Mouse (Mus musculus) thymus, adult 2 months (tissue): ENCODE results near the gene Casq2. TPM values are rescaled to one million over a fixed set of nuclear protein-coding genes. Genes with fewer than 3 reads are reported as not detected.

Experiments
- DNase-seq: peaks from one replicate; pipeline ENCODE4 v3.0.0; 2021
- H3K27ac ChIP-seq: fragments of 200-500 bp; 2 replicates; pipeline ENCODE4 v1.5.1; 2012; ENCODE audit warnings: low read length, control low read depth; ENCODE audit not compliant: control insufficient read depth, insufficient read depth
- H3K27me3 ChIP-seq: fragments of 200-500 bp; 2 replicates; pipeline ENCODE4 v1.6.1; 2012; ENCODE audit warnings: mild to moderate bottlenecking, low read length, moderate library complexity, mixed read lengths; ENCODE audit not compliant: control insufficient read depth, insufficient read depth
- H3K36me3 ChIP-seq: fragments of 200-500 bp; 2 replicates; pipeline ENCODE4 v1.6.1; 2012; ENCODE audit warnings: mild to moderate bottlenecking, low read length, moderate library complexity; ENCODE audit not compliant: control insufficient read depth, insufficient read depth
- H3K4me1 ChIP-seq: fragments of 200-500 bp; replicated peaks from 2 replicates; pipeline ENCODE4 v1.6.1; 2012; ENCODE audit warnings: low read length; ENCODE audit not compliant: control insufficient read depth, insufficient read depth
- H3K4me3 ChIP-seq: fragments of 200-500 bp; 2 replicates; pipeline ENCODE4 v1.5.1; 2012; ENCODE audit warnings: mild to moderate bottlenecking, low read length, control low read depth, moderate library complexity; ENCODE audit not compliant: control insufficient read depth, insufficient read depth
- CTCF ChIP-seq: fragments of 200-500 bp; IDR thresholded peaks from 2 replicates; pipeline ENCODE4 v1.5.1; 2012; ENCODE audit warnings: mild to moderate bottlenecking, control low read depth, low read length, moderate library complexity, borderline replicate concordance; ENCODE audit not compliant: control insufficient read depth, poor library complexity, insufficient read depth; ENCODE audit errors: extremely low read depth
- POLR2A ChIP-seq: fragments of 200-500 bp; IDR thresholded peaks from 2 replicates; pipeline ENCODE4 v1.6.1; 2012; ENCODE audit warnings: mild to moderate bottlenecking, low read length, control low read depth, moderate library complexity; ENCODE audit not compliant: control insufficient read depth, poor library complexity, insufficient read depth; ENCODE audit errors: extremely low read depth
- WGBS: fragments of 180-500 bp; shearing (Covaris S2); methylation state at CpG from one replicate; pipeline ENCODE4 v1.1.7; 2018; 5-methylcytosine and 5-hydroxymethylcytosine counted together
- polyA plus RNA-seq: library from polyadenylated mRNA; depleted of rRNA; stranded (reverse); fragments of >200 nt; gene quantifications from 2 replicates; pipeline ENCODE4 v1.2.3, GENCODE M21; 2012

Gene Casq2
- polyA plus RNA-seq, 1 experiment: 10.1 TPM

- no peak for DNase-seq
- TF ChIP-seq CTCF (no peak), POLR2A (no peak)
- H3K27me3 ChIP-seq: no peaks in the 10 kb centered on the region; the same call in 1 of the 2 replicates
- WGBS: 84% methylated on average over 13 of the region's 13 CpGs
- H3K36me3 ChIP-seq: no peaks in the 10 kb centered on the region
- no peak overlapping the region for H3K4me3 ChIP-seq
- no peaks in the 10 kb centered on the region for H3K4me1 ChIP-seq
- H3K27ac ChIP-seq: no peak overlapping the region
These were observed 1.3 kb upstream of the Casq2 start for GRCm38 (mm10) chr3:102084833-102085491.

DNA sequence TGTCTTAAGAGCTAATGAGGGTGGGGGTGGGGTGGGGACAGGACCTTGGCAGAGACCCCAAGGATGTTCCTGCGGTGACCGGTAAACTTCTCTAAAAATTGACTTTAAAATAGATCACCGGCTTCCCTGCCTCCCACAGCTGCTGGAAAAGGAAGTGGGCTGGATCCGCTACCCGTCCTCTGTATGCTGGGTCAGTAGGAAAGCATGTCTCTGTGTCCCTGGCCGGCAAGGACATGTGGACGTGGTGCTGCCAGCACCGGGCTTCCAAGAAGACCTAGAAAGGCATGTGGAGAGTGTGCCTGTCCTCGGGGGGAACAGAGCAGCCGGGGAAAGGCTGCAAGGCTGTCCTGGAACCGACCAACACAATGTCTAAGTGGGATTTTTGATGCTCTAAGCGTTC lies 496 bp upstream of the Casq2 start:
- Histone ChIP-seq H3K4me1 (no peaks in the 10 kb centered on the region), H3K36me3 (no peaks in the 10 kb centered on the region), H3K27ac (no peak overlapping the region), H3K4me3 (no peak overlapping the region), H3K27me3 (no peaks in the 10 kb centered on the region; the same call in 1 of the 2 replicates)
- TF ChIP-seq POLR2A (no peak), CTCF (no peak)
- no peak for DNase-seq
- WGBS: 19% methylated on average over 12 of the region's 12 CpGs

DNA sequence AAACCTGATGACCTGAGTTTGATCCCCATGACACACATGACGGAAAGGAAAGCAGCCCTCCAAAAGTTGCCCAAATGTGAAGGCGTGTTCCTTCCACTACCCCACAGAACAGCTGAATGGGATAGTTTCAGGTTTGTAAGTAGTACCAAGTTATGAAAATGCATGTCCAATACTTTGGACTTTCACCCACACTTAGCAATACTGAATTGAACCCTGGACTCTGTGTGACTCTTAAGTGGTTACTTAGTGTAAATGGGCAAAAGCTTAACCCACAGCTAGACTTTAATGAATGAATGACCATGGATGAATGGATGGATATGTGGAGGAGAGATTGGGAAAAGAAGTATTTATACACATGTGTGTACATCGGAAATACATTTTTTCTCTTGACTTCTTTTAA lies 8.6 kb downstream of the Casq2 start:
- H3K36me3 ChIP-seq: no peaks in the 10 kb centered on the region
- no peak overlapping the region for H3K27ac ChIP-seq
- H3K4me3 ChIP-seq: no peak overlapping the region
- TF ChIP-seq POLR2A (no peak), CTCF (no peak)
- H3K4me1 ChIP-seq: no peaks in the 10 kb centered on the region
- WGBS: 97% methylated on average over 3 of the region's 3 CpGs
- H3K27me3 ChIP-seq: no peaks in the 10 kb centered on the region
- no peak for DNase-seq

DNA sequence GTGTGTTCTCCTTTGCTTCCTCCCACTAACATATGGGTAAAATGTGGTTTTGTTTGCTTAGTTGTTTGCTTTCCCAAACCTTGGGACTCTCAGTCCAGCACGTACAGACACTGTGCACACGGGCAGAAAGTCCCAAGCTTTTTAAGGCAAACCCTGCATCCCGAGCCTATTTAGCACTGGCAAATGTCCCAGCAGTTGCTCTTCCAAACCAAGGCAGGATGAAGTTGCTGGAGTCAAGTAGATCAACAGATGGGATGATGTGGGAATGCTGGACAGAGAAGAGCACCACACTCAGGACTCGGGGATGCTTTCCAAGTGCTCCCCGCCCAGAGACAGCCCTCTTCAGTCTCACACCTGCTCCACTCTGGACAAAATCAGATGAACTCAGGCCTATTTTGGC lies 9.2 kb downstream of the Casq2 start:
- no peaks in the 10 kb centered on the region for H3K4me1 ChIP-seq
- no peak for TF ChIP-seq POLR2A
- TF ChIP-seq CTCF: no peak
- H3K4me3 ChIP-seq: no peak overlapping the region
- DNase-seq: no peak
- WGBS: 87% methylated on average over 5 of the region's 5 CpGs
- H3K27me3 ChIP-seq: no peaks in the 10 kb centered on the region
- H3K36me3 ChIP-seq: no peaks in the 10 kb centered on the region
- no peak overlapping the region for H3K27ac ChIP-seq

DNA sequence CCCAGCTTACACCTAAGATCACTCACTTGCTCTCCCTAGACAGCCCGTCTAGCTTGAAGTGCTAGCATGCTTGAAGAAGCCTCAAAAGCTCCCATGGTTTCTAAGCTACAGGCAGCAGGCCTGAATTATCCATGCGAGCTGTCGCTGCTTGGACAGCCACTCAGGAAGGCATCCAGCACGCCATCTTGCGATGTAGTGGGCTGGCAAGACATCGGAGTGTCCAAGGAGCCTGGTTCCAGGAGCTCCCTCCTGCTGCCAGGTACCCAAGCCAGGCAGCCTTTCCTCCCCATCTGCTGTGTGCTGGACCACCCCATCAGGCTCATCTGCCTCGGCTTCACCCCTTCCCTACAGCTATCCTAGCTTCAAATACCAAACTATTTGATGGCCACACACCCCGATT lies 10.2 kb downstream of the Casq2 start:
- no peaks in the 10 kb centered on the region for H3K4me1 ChIP-seq
- H3K4me3 ChIP-seq: no peak overlapping the region
- H3K27me3 ChIP-seq: no peaks in the 10 kb centered on the region
- no peak for DNase-seq
- 94% methylated on average over 8 of the region's 8 CpGs for WGBS
- TF ChIP-seq POLR2A (no peak), CTCF (no peak)
- no peaks in the 10 kb centered on the region for H3K36me3 ChIP-seq
- H3K27ac ChIP-seq: no peak overlapping the region

DNA sequence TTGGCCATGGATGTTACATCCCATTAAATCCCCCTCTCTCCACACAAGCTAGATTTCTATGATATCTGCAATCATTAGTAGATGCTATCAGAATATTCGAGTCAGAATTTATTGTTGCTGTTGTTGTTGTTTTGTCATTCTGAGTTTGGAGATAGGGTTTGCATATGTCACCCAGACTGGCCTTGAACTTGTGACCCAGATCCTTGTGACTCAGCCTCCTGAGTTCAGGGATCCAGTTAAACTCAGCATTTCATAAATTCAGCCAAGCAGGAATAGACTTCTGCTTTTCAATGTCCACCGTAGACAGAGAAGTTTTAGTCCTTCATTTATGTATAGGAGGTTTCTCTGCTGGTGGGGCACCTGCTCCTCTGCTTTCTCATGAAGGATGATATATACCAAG lies 10.8 kb downstream of the Casq2 start:
- WGBS: 79% methylated on average over 2 of the region's 2 CpGs
- Histone ChIP-seq H3K4me1 (no peaks in the 10 kb centered on the region), H3K36me3 (no peaks in the 10 kb centered on the region), H3K27ac (no peak overlapping the region), H3K27me3 (no peaks in the 10 kb centered on the region), H3K4me3 (no peak overlapping the region)
- DNase-seq: no peak
- TF ChIP-seq CTCF (no peak), POLR2A (no peak)

DNA sequence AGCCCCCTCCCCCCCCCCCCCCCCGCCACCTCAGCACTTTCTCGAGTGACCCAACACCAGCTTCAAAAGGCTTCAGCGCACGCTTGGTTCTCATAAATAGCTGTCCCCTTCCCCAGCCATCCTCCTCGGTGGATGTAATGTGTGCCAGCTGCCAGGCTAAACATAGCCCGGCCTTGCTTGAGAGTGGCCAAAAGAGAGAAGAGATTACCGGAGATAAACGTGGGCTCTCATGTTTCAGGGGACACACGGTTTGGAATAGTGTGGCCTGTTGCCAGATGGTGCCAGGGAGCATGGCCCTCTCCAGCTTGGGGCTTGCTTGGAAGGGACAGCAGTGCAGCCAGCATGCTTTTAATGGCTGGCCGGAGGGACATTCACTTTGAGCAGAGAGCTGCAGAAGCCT lies 13.0 kb downstream of the Casq2 start:
- TF ChIP-seq CTCF (no peak), POLR2A (no peak)
- Histone ChIP-seq H3K4me1 (no peaks in the 10 kb centered on the region), H3K4me3 (no peak overlapping the region), H3K36me3 (no peaks in the 10 kb centered on the region), H3K27me3 (no peaks in the 10 kb centered on the region), H3K27ac (no peak overlapping the region)
- DNase-seq: no peak
- WGBS: 70% methylated on average over 10 of the region's 10 CpGs
